Mouse (Mus musculus) kidney, embryonic 16.5 days (tissue): Measurements from ENCODE around the gene Cldn34b3. TPM values are rescaled to one million over a fixed set of nuclear protein-coding genes. Genes with fewer than 3 reads are reported as not detected.
"Not testable (repeated sequence)": the region's sequence is repeated elsewhere in the genome, so short reads cannot be mapped to it uniquely, and the experiment has no call there.

Experiments used
- ATAC-seq: fragments of 200-750 bp; cut with Nextera tagmentation; 2 replicates; pipeline ENCODE4 v1.8.0; 2017; ENCODE audit warnings: moderate TSS enrichment; ENCODE audit not compliant: low FRiP score, low TSS enrichment
- H3K27ac ChIP-seq: fragments of 300-500 bp; sonication (generic); 2 replicates; pipeline ENCODE4 v1.5.1; 2014; ENCODE audit warnings: low read length
- H3K27me3 ChIP-seq: fragments of 300-500 bp; sonication (generic); 2 replicates; pipeline ENCODE4 v1.6.1; 2014; ENCODE audit warnings: low read length, control low read depth, mixed read lengths; ENCODE audit not compliant: insufficient read depth
- H3K36me3 ChIP-seq: fragments of 300-500 bp; sonication (generic); 2 replicates; pipeline ENCODE4 v1.6.1; 2014; ENCODE audit warnings: low read length, control low read depth, mixed read lengths; ENCODE audit not compliant: insufficient read depth
- H3K4me1 ChIP-seq: fragments of 300-500 bp; sonication (generic); 2 replicates; pipeline ENCODE4 v1.6.1; 2014; ENCODE audit warnings: low read length, control low read depth, mixed read lengths; ENCODE audit not compliant: insufficient read depth
- H3K4me2 ChIP-seq: fragments of 300-500 bp; sonication (generic); replicated peaks from 2 replicates; pipeline ENCODE4 v1.6.1; 2014; ENCODE audit warnings: low read depth, low read length
- H3K4me3 ChIP-seq: fragments of 300-500 bp; sonication (generic); 2 replicates; pipeline ENCODE4 v1.5.1; 2014; ENCODE audit warnings: mild to moderate bottlenecking, low read length
- H3K9ac ChIP-seq: fragments of 300-500 bp; sonication (generic); replicated peaks from 2 replicates; pipeline ENCODE4 v1.6.1; 2014; ENCODE audit warnings: low read length
- H3K9me3 ChIP-seq: fragments of 300-500 bp; sonication (generic); 2 replicates; pipeline ENCODE4 v1.6.1; 2016; ENCODE audit warnings: low read length, control low read depth
- WGBS: fragments of 180-500 bp; shearing (Covaris S2); extraction: QIAGEN DNeasy Blood & Tissue Kit; methylation state at CpG from one replicate; pipeline ENCODE4 v1.1.7; 2014; 5-methylcytosine and 5-hydroxymethylcytosine counted together
- polyA plus RNA-seq: library from polyadenylated mRNA; unstranded; fragments of >200 nt; fragmentation: Nextera tagmentation; extraction: Ambion mirVana; gene quantifications from 2 replicates; pipeline ENCODE4 v1.2.1, GENCODE M21; 2015

Gene Cldn34b3
- polyA plus RNA-seq, result not detected in 2 replicates

DNA sequence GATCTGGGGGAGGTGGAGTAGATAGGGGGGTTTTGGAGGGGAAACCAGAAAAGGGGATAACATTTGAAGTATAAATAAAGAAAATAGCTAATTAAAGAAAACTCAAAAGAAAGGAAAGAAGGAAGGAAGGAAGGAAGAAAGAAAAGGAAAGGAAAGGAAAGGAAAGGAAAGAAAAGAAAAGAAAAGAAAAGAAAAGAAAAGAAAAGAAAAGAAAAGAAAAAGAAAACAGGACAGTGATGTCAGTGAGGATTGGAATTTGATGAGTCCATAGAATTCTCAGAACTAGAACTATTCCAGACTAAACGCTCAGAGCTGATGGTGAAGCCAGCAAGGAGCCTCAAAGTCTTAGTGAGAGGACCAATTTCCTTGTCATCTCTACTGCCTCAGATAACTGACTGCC is at the start of gene Cldn34b3:
Cldn34b3 (plus strand) TSS at position 301 of the 400 bp plus-strand sequence.
- ATAC-seq, H3K36me3 ChIP-seq, H3K27me3 ChIP-seq, H3K4me2 ChIP-seq, H3K9me3 ChIP-seq, H3K9ac ChIP-seq, H3K4me3 ChIP-seq, H3K4me1 ChIP-seq, H3K27ac ChIP-seq: not testable (repeated sequence)
- 86% methylated on average over 1 of the region's 1 CpGs for WGBS

Other genes with a start within 250 kb of the Cldn34b3 start
- not detected in 2 replicates for gene Cldn34b4, start 129.0 kb downstream of the Cldn34b3 start, polyA plus RNA-seq